ENCODE assay signal across 35 mouse cellular contexts in the genomic region with DNA sequence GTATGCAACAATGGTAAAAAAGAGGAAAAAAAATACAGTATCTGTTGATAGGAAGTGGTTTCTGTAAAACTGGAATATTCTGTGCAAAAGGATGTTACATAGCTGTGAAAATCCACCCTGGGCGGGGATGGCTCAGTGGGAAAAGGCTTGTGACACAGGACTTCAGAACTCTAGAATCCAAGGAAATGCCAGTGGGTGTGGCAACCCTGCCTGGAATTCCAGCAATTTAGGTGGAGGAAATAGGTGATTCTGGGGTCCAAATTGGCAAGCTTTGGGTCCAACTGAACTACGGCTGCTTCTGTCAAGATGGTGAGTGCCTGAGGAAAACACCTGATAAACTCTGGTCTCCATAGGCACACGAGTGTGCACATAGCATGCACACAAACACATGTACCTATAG. TPM values are rescaled to one million over a fixed set of nuclear protein-coding genes. Genes with fewer than 3 reads are reported as not detected.
"Had no signal": no experiment of that assay in that cellular context is flagged by ENCODE, and none has a peak within 500 bp of the region (broad histone marks: within the 10 kb centered on the region; RNA-seq: fewer than 3 reads in every experiment).

No protein-coding gene starts in this region.

- ATAC-seq: hindbrain, embryonic 16.5 days; hindbrain, postnatal 0 days; inflammation-experienced regulatory T-cells, adult 6 months; intestine, embryonic 15.5 days; intestine, embryonic 16.5 days; intestine, postnatal 0 days had no signal

- DNase-seq: heart, postnatal 10 days; heart, postnatal 14 days; heart, postnatal 36 days; heart, postnatal 4 days; kidney, adult 11 months; kidney, adult 18-20 months; kidney, adult 2 months; kidney, adult 8-10 months; kidney, adult 9 months; kidney, postnatal 10 days; kidney, postnatal 14 days; kidney, postnatal 25 days; kidney, postnatal 36 days; kidney, postnatal 4 days; layer of hippocampus, adult 9-11 months; layer of hippocampus, postnatal 36 days had no signal

- H3K27ac ChIP-seq: heart, embryonic 13.5 days; heart, embryonic 15.5 days; hindbrain, embryonic 10.5 days; hindbrain, embryonic 12.5 days; hindbrain, embryonic 13.5 days; hindbrain, embryonic 14.5 days; hindbrain, embryonic 15.5 days; hindbrain, postnatal 0 days; intestine, embryonic 15.5 days; kidney, embryonic 15.5 days; kidney, postnatal 0 days; layer of hippocampus, adult 2 months; left cerebral cortex, adult 2 months had no signal

- H3K9me3 ChIP-seq: heart, embryonic 12.5 days; heart, embryonic 13.5 days; heart, embryonic 15.5 days; hindbrain, embryonic 10.5 days; hindbrain, embryonic 12.5 days; hindbrain, embryonic 13.5 days; hindbrain, embryonic 15.5 days; intestine, embryonic 15.5 days; kidney, embryonic 15.5 days had no signal

- H3K9ac ChIP-seq: heart, embryonic 12.5 days; heart, embryonic 13.5 days; heart, embryonic 15.5 days; hindbrain, embryonic 12.5 days; hindbrain, embryonic 13.5 days; hindbrain, embryonic 14.5 days; hindbrain, embryonic 15.5 days; intestine, embryonic 15.5 days; kidney, embryonic 15.5 days had no signal

- H3K4me2 ChIP-seq: heart, embryonic 11.5 days; heart, embryonic 12.5 days; heart, embryonic 13.5 days; heart, embryonic 15.5 days; hindbrain, embryonic 12.5 days; hindbrain, embryonic 13.5 days; hindbrain, embryonic 14.5 days; hindbrain, embryonic 15.5 days; intestine, embryonic 15.5 days; kidney, embryonic 15.5 days had no signal

- H3K27me3 ChIP-seq: hindbrain, embryonic 15.5 days had no signal

- H3K36me3 ChIP-seq: heart, embryonic 12.5 days; heart, embryonic 13.5 days; heart, embryonic 15.5 days; hindbrain, embryonic 10.5 days; hindbrain, embryonic 12.5 days; hindbrain, embryonic 13.5 days; hindbrain, embryonic 15.5 days; intestine, embryonic 15.5 days; kidney, embryonic 15.5 days had no signal

- H3K4me1 ChIP-seq: heart, embryonic 15.5 days; intestine, embryonic 15.5 days had no signal

- H3K4me3 ChIP-seq: heart, embryonic 12.5 days; heart, embryonic 13.5 days; heart, embryonic 15.5 days; hindbrain, embryonic 10.5 days; hindbrain, embryonic 12.5 days; hindbrain, embryonic 13.5 days; hindbrain, embryonic 15.5 days; intestine, embryonic 15.5 days; kidney, embryonic 15.5 days; layer of hippocampus, adult 2 months; left cerebral cortex, adult 2 months had no signal

RNA-seq across cellular contexts. Expression of gene Crtac1, which starts 54.4 kb away (rescaled TPM):
- polyA plus RNA-seq: inflammation-experienced regulatory T-cells, adult 6 months had no signal
